Mouse (Mus musculus): ENCODE measurements around the gene Fam118a.

- TF ChIP-seq CTCF (IDR thresholded peaks at IDR 0.05; ENCODE audit: low read depth, low read length) (no peak), POLR2A (IDR thresholded peaks at IDR 0.05; ENCODE audit: borderline replicate concordance, low read depth, low read length) (no peak)
Measured at GRCm38 (mm10) chr15:84986171-84987019, 42.4 kb upstream of the Fam118a start.

Measured in bone marrow macrophage, adult 2 months (primary cell).